Mouse (Mus musculus) right cerebral cortex, adult 18-20 months (tissue): Measurements from ENCODE around the gene Txndc15.
"Not testable (repeated sequence)": the region's sequence is repeated elsewhere in the genome, so short reads cannot be mapped to it uniquely, and the experiment has no call there.

Experiments used
- DNase-seq: peaks from one replicate; pipeline ENCODE4 v3.0.0; 2022; ENCODE audit warnings: mixed read lengths

The Txndc15 gene

GRCm38 (mm10) chr13:55714501-55715166 is at the start of gene Txndc15:
Txndc15 (plus strand) TSS chr13:55714650.
- DNase-seq, result peak; percentile 87

GRCm38 (mm10) chr13:55668550-55668949 is 45.9 kb upstream of the Txndc15 start:
- no peak for DNase-seq

- no peak for DNase-seq
Measured at GRCm38 (mm10) chr13:55672711-55673110, 41.7 kb upstream of the Txndc15 start.

- no peak for DNase-seq
Measured at GRCm38 (mm10) chr13:55677364-55677763, 37.1 kb upstream of the Txndc15 start.

GRCm38 (mm10) chr13:55682201-55682600 is 32.2 kb upstream of the Txndc15 start:
- DNase-seq, result no peak

- DNase-seq, result no peak
Measured at GRCm38 (mm10) chr13:55683581-55683980, 30.9 kb upstream of the Txndc15 start.

GRCm38 (mm10) chr13:55686107-55686633 is 28.3 kb upstream of the Txndc15 start:
- no peak for DNase-seq

- no peak for DNase-seq
Measured at GRCm38 (mm10) chr13:55687927-55688602, 26.4 kb upstream of the Txndc15 start.

GRCm38 (mm10) chr13:55692535-55693242 is 21.8 kb upstream of the Txndc15 start, which contains the start of gene B230219D22Rik:
B230219D22Rik (plus strand) TSS chr13:55693124.
- DNase-seq, result peak; percentile 91

GRCm38 (mm10) chr13:55693243-55693721 is 21.2 kb upstream of the Txndc15 start:
- DNase-seq, result peak; percentile 39

- no peak for DNase-seq
Measured at GRCm38 (mm10) chr13:55694110-55694509, 20.3 kb upstream of the Txndc15 start.

GRCm38 (mm10) chr13:55695989-55696388 is 18.5 kb upstream of the Txndc15 start:
- not testable (repeated sequence) for DNase-seq

GRCm38 (mm10) chr13:55704301-55704700 is 10.1 kb upstream of the Txndc15 start:
- DNase-seq, result no peak

- no peak for DNase-seq
Measured at GRCm38 (mm10) chr13:55712846-55713245, 1.6 kb upstream of the Txndc15 start.

- no peak for DNase-seq
Measured at GRCm38 (mm10) chr13:55715167-55715512, 690 bp downstream of the Txndc15 start.

- no peak for DNase-seq
Measured at GRCm38 (mm10) chr13:55715908-55716510, 1.6 kb downstream of the Txndc15 start.

- DNase-seq, result no peak
Measured at GRCm38 (mm10) chr13:55721516-55721915, 7.1 kb downstream of the Txndc15 start.

GRCm38 (mm10) chr13:55721995-55722394 is 7.5 kb downstream of the Txndc15 start:
- DNase-seq, result no peak

- DNase-seq, result no peak
Measured at GRCm38 (mm10) chr13:55726598-55727119, 12.2 kb downstream of the Txndc15 start.

GRCm38 (mm10) chr13:55727120-55727838 is 12.8 kb downstream of the Txndc15 start, which contains the start of gene Pcbd2:
Pcbd2 (plus strand) TSS chr13:55727368.
- DNase-seq, result peak; percentile 82

GRCm38 (mm10) chr13:55727839-55728238 is 13.4 kb downstream of the Txndc15 start:
- DNase-seq, result peak; percentile 74

GRCm38 (mm10) chr13:55730716-55731115 is 16.3 kb downstream of the Txndc15 start:
- DNase-seq, result no peak
